Mouse (Mus musculus): ENCODE data around the gene Jup.
A peak's percentile ranks its signal among the peaks of the same experiment; 100 is the strongest.
"Not testable (repeated sequence)": the region's sequence is repeated elsewhere in the genome, so short reads cannot be mapped to it uniquely, and the experiment has no call there.

Jup gene

GRCm38 (mm10) chr11:100357408-100357807 lies 40.2 kb downstream of the Jup start:
- DNase-seq (ENCODE audit: low spot score in 2 of 2): no peak

GRCm38 (mm10) chr11:100356819-100357211 lies 40.7 kb downstream of the Jup start:
- DNase-seq (ENCODE audit: low spot score in 2 of 2): no peak

- DNase-seq (ENCODE audit: low spot score in 2 of 2): peak in 1 of 2 experiments; percentile 32
Observed at GRCm38 (mm10) chr11:100355972-100356818, 41.4 kb downstream of the Jup start, which contains the start of gene Hap1. TSS of gene Hap1 (minus strand) at chr11:100356128.

GRCm38 (mm10) chr11:100355151-100355951 lies 42.2 kb downstream of the Jup start:
- DNase-seq (ENCODE audit: low spot score in 2 of 2): peak in 1 of 2 experiments; percentile 26

- DNase-seq (ENCODE audit: low spot score in 2 of 2): peak in 1 of 2 experiments; percentile 23
Observed at GRCm38 (mm10) chr11:100352076-100352857, 45.3 kb downstream of the Jup start.

GRCm38 (mm10) chr11:100344269-100344668 lies 53.3 kb downstream of the Jup start:
- no peak for DNase-seq (ENCODE audit: low spot score in 2 of 2)

- DNase-seq (ENCODE audit: low spot score in 2 of 2): no peak
Observed at GRCm38 (mm10) chr11:100335731-100336130, 61.8 kb downstream of the Jup start.

- DNase-seq (ENCODE audit: low spot score in 2 of 2): no peak
Observed at GRCm38 (mm10) chr11:100333944-100334457, 63.6 kb downstream of the Jup start, which contains the start of gene Gast. TSS of gene Gast (plus strand) at chr11:100334407.

GRCm38 (mm10) chr11:100332766-100333515 lies 64.6 kb downstream of the Jup start:
- DNase-seq (ENCODE audit: low spot score in 2 of 2): no peak

- not testable (repeated sequence) for DNase-seq (ENCODE audit: low spot score in 2 of 2)
Observed at GRCm38 (mm10) chr11:100330816-100331375, 66.7 kb downstream of the Jup start.

GRCm38 (mm10) chr11:100330235-100330634 lies 67.3 kb downstream of the Jup start:
- DNase-seq (ENCODE audit: low spot score in 2 of 2): no peak

GRCm38 (mm10) chr11:100327761-100328160 lies 69.8 kb downstream of the Jup start:
- no peak for DNase-seq (ENCODE audit: low spot score in 2 of 2)

- no peak for DNase-seq (ENCODE audit: low spot score in 2 of 2)
Observed at GRCm38 (mm10) chr11:100327316-100327715, 70.2 kb downstream of the Jup start.

- DNase-seq (ENCODE audit: low spot score in 2 of 2): no peak
Observed at GRCm38 (mm10) chr11:100325062-100325629, 72.4 kb downstream of the Jup start.

GRCm38 (mm10) chr11:100323578-100323977 lies 74.0 kb downstream of the Jup start:
- peak in 1 of 2 experiments; percentile 61 for DNase-seq (ENCODE audit: low spot score in 2 of 2)

GRCm38 (mm10) chr11:100322591-100323258 lies 74.8 kb downstream of the Jup start:
- no peak for DNase-seq (ENCODE audit: low spot score in 2 of 2)

- DNase-seq (ENCODE audit: low spot score in 2 of 2): not testable (repeated sequence)
Observed at GRCm38 (mm10) chr11:100321479-100322305, 75.9 kb downstream of the Jup start.

GRCm38 (mm10) chr11:100320701-100321410 lies 76.7 kb downstream of the Jup start:
- not testable (repeated sequence) for DNase-seq (ENCODE audit: low spot score in 2 of 2)
